Mouse (Mus musculus) C2C12 (cell line): Measurements from ENCODE around the gene Map3k7cl.

Source experiments
- CEBPB ChIP-seq: IDR thresholded peaks from one replicate; pipeline ENCODE4 v1.6.1; 2011; ENCODE audit warnings: low read depth, mild to moderate bottlenecking, control low read depth, moderate library complexity
- CTCF ChIP-seq: IDR thresholded peaks from one replicate; pipeline ENCODE4 v1.5.1; 2011; ENCODE audit not compliant: control insufficient read depth, insufficient read depth, insufficient read length
- MAX ChIP-seq: IDR thresholded peaks from one replicate; pipeline ENCODE4 v1.6.1; 2011; ENCODE audit warnings: mild to moderate bottlenecking, control low read depth
- MYOG ChIP-seq: IDR thresholded peaks from one replicate; pipeline ENCODE4 v1.6.1; 2011; ENCODE audit not compliant: control insufficient read depth, insufficient read length; ENCODE audit errors: extremely low read depth
- USF1 ChIP-seq: IDR thresholded peaks from one replicate; pipeline ENCODE4 v1.6.1; 2011; ENCODE audit warnings: low read depth, mild to moderate bottlenecking, control low read depth, moderate library complexity

DNA sequence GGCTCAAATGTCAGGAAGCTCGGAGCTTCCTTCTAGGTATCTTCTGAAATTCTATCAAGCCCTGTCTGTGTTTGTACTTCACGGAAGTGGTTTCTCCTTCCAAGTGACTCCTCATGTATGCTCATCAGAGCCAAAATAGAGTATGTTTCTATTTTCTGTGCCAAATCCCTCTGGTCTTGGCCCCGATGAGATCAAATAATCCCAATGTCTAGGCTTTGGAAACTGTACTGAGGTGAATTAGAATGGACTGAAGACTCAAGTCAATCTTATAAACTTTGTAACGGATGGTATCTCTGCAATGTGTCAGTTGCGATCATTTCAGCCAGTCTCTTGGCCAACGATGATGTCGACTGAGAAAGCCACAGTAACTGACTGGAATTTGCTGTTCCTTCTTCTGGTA lies 15.1 kb downstream of the Map3k7cl start:
- no peak for TF ChIP-seq MAX
- no peak for TF ChIP-seq CTCF
- TF ChIP-seq CEBPB = no peak
- TF ChIP-seq USF1 = no peak
- no peak for TF ChIP-seq MYOG
